Mouse (Mus musculus): ENCODE measurements around the gene Smarcal1.

Smarcal1 gene

DNA sequence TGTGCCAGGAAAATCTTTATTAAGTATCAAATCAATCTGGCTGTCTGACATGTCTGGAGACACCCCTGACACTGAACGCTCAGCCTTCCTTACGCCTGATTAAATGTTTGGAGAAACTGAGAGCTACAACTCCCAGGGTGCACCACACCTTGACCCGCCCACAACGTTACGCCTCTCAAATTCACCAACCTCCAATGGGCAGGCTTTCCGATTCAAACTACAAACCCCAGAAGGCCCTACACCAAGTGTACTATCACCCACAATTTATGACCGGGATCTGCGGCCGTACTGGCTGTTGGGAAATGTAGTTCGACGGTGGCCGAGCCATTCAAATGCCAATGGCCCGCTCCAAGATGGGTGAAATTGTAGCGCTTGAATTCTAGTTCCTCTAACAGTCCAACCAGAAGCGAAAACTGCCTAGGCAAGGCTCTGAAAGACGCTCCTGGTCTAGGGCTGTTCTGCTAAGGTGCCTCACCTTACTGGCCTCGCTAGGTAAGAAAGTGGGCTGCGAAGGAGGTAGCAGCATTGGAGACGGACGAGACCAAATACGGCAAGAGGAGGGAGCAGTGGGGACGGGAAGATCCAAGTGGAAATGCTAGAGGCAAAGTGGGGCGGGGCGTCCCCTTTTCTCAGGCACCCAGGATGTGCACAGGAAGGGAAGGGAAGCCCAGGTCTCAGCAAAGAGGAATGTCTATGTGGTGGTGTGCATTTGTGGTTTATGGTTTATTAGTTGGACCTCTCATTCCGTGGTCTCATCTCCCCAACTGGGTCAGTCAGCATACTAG lies at the start of gene Smarcal1:
Gene Smarcal1 (plus strand): TSS at position 305 of the 785 bp plus-strand sequence.
- peak; percentile 97 for DNase-seq

DNA sequence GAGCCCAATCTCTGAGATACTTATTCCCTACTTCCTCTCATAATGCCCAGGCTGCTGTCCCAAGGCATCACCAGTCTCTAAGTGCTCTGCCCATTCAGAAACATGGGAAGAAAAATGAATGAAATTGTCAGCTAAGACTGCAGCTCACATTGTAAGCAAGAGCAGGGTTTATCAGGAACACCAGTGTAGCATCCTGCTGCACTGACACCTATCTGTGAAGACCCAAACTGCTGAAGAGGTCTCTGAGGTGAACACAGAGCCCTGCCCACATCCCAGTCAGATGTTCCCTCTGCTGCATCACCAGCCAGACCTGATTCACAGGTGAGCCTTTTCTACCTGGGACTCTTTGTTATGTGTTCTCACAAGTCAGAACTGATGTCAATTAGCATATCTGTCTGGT lies 49.6 kb upstream of the Smarcal1 start:
- no peak for DNase-seq

DNA sequence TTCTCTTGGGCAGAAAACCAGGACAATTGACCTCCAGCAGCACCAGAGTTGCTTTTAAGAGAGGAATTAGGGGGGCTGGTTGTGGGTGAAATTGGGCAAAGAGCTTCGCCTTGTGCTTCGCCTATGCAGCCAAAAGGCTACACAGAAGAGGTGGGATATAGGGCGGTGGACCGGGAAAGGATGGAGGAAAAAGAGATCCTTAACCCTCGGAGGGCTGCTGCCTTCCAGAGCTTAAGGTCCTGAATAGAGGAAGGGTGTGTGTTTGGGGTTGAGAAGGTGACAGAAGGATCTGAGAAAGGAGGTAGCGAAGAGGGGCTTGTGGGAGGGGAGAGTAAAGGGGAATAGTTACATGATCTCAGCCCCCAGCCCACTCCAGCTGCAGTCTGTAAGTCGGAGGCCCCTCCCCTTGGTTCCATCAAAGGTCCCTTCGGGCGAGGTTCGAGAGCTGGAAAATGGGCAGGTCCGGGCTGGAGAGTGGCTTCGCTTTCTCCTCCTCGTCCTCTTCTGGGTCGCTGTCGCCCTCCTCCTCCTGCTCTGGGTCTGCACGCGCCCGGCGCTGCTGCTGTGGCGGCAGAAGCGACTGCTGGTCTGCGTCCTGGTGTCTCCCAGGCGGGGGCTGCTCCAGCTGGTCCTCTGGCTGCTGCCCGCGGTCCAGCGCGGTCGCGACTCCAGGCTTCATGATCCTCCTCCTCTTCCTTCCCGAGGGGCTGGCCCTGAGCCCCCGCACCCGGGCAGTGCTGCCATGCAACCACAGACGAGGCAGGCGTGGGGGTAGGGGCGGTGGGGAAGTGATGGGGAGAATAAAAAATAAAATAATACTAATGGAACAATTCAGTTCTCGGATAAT lies 47.1 kb upstream of the Smarcal1 start:
- peak; percentile 35 for DNase-seq

DNA sequence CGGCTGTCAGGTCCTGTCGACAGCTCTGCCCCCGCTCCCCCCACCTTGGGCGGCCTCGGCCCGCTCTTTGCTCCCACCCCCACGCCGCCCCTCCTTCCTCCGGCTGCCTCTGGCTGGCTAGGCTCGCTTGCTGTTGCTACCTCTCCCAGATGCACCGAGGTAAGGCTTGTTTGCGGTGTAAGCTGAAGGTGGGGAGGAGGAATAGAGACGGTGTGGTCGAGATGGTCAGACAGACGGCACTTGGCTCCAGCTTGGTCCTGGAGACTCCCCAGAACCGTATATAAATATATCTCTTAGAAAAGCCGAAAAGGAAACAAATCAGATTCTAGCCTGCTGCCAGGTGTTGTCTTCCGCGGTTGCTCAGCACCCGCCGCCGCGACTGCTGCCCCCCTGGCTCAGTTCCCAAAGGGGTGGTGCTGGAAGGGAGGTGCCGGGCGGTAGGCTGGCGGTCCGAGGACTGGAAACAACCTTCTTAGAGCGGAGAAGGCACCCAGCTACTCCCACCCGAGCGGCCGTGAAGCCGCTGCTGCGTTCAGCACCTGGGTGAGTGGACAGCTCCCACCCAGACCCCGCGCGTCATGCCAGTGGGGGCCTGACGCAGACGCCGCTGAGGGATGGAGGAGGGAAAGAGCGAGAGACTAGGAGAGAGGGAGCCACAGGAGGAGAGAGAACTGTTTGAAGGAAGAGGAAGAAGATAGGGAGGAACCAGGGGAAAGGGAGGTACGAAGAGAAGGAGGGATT lies 46.3 kb upstream of the Smarcal1 start, which contains the start of gene March4:
Gene March4 (minus strand): TSS at position 320 of the 741 bp plus-strand sequence.
- peak; percentile 58 for DNase-seq

DNA sequence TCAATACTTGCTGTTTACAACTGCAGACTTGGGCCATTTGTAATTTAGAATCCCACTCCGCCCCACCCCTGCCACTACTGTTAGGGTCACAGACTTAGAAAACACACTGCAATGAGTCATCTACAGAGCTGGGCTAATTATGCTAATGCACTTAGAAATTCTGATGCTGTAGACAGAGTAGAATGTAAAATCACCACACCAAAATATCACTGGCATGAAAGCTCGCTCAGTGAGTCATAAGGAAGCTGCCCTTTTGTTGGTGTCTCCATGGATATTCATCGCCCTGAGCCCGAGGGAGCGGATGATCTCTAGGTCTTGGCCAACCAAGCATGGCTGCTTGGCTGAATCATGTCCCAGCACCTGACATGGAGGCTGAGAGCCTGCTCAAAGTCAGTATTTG lies 44.8 kb upstream of the Smarcal1 start:
- DNase-seq: no peak

DNA sequence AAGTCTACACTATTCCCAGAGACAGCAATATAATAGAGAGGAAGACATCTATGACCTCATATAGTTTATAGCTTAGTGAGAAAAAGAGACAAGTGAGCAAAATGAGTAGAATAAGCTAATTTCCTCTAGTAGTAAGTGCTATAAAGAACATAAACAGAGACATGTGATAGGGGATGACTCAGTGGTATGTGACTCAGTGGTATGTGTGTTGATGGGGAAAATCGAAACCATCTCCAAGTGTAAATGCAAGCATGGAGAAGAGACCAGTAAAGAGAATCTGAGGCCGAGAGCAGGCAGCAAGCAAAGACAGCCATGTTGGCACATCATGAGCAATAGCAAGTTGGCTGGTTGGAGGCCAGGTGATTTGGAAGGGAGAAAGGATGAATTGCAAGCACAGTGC lies 32.7 kb upstream of the Smarcal1 start:
- no peak for DNase-seq

DNA sequence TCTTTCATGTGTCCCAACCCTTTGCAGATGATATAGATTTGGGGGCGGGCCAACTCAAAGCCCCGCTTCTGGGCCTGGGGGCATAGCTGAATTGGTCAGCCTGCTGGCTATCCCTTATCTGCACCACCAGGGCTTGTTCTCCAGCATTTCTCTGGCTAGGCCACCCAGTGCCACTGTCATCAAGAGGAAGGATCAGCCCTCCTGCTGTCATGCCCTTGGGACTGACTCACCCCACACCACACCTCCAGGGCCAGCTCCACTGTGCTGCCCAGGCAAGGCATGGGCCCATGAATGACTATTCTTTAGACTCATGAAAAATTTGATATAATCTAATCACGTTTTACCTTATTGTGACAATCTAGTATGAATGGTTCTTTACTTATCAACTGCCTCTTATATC lies 26.6 kb upstream of the Smarcal1 start:
- no peak for DNase-seq

DNA sequence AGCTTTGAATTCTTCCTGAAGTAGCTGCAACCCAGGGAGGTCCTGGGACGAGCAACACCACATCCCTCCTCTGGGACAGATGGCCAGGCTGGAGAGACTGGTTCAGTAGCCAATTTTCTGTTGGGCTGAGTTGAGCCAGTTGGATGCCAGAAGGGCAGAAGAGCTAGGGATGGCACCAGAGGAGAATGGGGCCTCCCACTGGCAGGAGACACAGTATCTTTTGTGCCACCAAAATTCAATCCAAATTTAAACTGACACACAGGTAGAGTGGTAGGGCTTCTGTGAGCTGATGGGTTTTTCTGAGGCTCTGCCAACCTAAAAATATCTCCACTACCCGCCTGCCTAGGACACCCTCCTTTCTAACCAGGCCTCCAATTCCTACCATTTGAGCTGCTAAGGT lies 24.4 kb upstream of the Smarcal1 start:
- peak; percentile 91 for DNase-seq

DNA sequence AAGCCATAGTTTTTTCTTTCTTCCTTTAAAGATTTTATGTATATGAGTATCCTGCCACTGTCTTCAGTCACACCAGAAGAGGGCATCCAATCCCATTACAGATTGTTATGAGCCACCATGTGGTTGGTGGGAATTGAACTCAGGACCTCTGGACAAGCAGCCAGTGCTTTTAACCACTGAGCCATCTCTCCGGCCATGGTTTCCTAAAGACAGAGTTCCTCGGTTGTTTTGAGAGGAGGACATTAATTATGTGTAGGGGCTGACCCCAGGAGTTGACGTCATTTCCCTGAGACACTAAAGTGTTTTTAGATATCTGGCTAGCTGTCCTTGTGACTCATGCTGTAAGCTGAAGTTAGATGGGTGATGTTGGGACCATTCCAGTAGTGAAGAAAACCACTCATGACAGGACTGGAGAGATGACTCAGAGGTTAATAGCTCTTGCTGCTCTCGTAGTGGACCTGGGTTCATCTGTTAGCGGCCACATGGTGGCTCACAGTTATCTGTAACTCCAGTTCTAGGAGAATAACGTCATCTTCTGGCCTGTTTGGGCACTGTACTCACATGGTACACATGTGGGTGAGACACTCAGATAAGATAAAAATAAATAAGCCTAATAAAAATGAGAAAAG lies 18.6 kb upstream of the Smarcal1 start:
- no peak for DNase-seq

DNA sequence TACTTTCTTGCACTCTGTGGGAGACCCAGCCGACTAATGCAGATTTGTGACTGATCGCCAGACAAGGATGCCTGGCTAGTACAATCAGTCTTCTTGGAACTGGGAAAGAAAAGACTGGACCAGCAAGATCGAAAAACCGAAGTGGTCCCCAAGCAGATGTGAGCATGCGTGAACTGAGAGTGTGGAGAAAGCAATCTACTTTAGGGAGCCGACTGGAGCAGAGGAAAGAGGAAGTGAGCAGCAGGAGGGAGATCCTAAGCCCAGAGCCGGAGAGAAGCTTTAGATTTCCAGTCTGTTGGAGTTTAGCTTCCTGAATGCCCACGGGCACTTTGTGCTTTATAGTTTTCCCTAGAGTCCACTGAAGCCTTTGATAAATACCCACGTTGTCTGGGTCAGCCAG lies 16.0 kb upstream of the Smarcal1 start:
- DNase-seq: no peak

DNA sequence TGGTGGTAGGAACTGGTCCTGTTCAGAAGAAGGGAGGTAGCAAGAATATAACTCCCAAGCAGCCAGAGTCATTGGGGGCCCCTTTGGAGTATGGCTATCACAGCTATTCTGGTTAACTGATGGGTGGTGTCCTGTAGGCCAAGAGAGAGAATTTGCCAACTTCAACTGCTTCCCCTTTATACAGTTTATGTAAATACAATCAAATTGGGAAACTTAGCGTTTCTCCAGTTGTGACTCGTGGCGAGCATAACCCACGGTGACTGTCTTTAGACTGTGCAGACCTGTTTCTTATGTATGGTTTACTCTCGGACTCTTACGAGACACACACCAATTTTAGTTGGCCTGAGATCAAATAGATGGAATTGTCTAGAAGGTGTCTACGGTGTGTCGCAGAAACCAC lies 14.3 kb upstream of the Smarcal1 start:
- DNase-seq: no peak

DNA sequence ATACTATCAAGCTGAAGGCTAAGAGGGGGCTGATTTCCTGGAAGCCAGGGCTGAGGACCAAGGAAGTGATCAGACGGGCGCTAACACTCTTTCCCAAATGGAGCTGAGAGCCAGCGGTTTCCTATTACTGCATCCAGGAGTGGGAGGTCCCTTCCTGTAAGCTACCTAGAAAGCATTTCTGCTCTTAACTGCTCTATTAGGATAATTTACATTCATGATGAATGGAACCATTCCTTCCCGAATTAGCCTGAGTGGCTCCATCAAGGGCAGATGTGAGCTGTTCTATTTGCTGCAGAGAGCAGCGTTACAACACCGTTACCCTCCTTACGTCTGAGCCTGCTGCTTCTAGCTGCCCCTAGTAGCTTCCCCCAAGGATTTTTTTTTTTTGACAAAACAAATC lies 9.0 kb upstream of the Smarcal1 start:
- DNase-seq: no peak

DNA sequence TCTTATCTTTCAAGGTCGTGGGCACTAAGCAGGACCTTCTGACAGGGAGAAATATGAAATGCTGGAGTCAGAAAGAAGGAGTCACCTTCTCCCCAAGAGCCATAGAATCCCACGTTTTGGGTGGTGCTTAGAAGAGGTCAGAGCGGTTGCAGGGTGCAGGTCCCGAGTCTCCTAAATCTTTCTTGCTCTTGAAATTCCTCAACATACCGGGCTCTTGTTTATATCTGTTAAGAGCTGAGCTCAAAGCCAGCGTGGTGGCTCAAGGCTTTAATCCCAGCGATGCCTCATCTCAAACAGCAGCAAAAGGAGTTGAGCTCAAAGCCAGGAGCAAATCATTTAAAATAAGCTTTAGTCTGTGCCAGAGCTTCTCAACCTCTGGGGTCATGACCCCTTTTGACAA lies 8.4 kb upstream of the Smarcal1 start:
- DNase-seq: no peak

DNA sequence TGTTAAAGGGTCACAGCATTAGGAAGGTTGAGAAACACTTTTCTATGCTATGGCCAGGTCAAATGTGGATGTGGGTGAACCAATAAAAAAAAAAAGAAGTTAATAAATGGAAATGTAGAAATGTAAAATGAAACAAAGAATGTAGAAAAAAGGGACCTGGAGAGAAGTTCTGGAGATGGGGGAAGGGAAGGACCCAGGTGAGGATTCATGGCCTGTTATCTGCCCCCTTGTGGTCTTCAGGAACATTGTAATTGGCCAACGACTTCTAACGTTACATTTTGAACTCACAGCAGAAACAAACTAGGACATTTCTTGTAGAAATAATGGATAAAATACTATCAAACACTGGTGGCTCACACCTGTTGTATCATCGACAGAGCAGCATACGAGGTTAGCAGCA lies 7.9 kb upstream of the Smarcal1 start:
- DNase-seq: no peak

DNA sequence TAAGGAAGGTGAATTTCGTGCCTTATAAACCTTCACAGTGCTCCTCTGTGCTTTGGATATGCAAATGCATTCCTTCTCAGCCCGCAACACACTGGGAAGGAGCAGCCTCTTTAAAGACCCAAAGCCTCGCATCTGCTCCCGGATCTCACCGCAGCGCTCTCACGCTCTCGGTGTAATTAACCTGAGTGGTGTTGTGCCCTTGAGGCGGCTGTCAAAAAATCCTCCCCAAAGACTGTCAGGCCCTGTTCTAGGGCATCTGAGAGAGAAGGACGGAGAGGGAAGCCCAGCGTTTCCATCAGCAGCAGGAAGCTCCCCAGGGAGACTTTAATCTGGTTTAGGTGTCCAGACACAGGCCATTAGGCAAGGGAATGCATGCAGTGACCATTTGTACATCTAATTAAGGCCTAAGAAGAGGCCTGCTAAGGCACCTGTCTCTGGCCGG lies 5.5 kb upstream of the Smarcal1 start:
- no peak for DNase-seq

DNA sequence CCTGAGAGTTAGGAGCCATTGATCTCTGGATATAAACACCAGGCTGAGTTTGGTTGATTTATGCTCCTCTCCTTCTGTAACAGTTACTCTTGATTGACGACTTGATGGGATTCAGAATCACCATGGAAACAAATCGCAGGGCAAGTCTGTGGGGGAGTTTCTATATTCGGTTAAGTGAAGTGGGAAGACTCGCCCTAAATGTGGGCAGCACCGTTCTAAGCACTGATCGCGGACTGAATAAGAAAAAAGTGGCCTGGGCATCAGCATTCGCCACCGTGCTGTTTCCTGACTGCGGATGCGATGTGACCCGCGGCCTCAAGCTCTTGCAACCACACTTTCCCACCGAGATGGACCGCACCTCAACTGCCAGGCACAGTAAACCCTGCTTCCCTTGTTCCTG lies 4.7 kb upstream of the Smarcal1 start:
- DNase-seq: no peak

DNA sequence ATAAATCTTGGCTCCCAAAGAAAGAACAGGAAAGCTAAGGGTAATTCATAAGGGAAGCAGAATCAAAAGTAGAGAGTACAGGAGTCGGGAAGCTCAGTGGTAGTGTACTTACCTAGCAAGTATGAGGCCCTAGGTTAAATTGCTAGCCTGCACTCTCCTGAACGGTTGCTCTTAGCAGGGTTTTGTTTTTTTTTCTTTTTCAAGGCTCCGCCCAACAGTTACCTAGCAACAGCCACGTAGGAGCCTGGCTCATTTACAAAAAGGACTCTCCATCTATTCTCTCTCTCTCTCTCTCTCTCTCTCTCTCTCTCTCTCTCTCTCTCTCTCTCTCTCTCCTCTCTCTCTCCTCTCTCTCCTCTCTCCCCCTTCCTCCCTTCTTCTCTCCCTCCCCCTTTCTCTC lies 4.2 kb upstream of the Smarcal1 start:
- no peak for DNase-seq

DNA sequence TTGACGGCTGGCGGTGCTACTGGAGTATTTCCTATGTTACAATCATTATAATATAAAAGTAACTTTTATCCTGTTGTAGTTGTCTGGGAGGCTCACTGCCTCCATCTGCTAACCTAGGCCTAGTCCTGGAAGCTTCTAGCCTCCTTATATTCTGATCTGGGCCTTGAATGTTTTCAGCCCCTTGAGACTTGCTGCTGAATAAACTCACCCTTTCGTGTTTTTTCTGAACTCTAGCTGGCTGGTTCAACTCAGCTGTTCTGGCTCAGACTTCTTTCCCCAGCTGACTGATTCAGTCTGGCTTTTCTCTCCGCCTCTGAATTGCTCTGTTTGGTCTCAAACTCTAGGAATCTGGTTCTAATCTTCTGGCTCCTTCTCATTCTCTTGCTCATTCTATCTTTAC lies 855 bp downstream of the Smarcal1 start:
- DNase-seq: no peak

DNA sequence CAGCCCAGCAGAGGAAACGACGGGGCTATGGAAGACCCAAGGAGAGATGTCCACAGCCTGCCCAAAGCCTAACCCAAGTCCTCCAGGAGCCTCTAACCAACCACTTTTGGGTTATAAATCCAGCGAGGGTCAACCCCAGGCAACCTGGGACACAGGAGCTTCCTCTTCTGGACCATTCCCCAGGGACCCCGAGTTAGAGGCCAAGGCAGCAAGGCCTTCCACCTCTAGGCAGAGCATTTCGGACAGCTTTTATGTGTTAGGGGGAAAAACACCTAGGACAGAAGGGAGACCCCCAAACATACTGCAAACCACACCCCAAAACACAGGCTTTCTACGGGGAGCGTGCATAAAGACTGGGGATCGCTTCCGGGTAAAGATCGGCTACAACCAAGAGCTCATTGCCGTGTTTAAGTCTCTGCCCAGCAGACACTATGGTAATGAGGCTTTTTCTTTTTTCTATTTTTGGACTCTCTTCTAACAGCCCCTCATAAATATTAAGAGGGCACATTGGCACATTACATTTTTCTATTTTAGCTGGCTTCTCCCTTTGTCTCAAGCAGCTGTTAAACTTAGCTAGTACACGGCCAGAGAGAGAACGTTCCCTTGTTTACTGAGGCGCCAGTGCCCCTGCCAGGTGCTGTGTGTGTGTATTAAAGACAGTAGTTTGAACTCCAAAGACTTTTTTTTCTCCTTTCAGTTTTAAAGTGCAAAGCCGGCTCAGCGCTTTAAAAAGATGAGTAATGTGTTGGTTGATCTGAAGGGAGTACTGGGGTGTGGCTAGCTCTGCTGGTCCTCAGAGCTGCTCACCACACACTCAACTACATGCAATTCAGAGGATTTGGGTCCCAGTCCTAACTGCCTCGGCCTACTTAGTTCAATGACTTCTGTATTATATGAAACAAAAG lies 3.2 kb downstream of the Smarcal1 start:
- no peak for DNase-seq

DNA sequence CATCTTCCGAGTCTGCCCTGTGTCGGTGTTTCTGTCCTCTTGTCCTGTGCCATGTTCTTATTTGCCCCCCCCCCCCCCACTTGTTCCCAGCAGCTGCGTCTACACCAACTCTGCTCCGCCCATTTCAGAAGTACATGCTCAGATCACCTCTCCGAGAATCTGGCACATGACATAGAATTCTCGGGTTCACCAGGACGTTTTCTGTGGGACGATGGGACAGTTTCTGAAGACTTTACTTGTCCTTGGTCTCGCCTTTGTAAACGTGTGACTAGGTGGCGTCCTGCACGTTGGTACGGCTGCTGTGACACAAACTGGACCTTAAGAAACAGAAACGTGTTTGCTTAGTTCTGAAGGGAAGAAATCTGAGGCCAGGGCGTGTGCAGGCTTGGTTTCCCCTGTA lies 4.5 kb downstream of the Smarcal1 start:
- DNase-seq: no peak

DNA sequence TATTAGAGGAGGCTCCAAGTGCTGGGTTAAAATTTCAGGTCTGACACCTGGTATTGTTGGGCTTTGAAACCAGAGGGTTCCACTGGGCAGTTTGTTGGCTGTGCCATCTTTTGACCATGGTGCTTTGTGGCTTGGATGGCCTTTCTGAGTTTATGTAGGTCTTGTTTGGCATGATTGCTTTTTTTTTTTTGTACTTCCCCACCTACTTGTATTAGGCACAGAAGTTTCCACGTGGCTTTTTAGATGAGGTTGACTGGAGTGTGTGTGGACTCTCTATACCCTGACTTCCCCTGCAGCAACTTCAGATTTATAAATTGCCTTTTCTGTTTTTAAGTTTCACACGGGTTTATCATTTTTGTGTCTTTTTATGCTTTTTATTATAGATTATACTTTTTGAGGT lies 5.7 kb downstream of the Smarcal1 start:
- DNase-seq: no peak

DNA sequence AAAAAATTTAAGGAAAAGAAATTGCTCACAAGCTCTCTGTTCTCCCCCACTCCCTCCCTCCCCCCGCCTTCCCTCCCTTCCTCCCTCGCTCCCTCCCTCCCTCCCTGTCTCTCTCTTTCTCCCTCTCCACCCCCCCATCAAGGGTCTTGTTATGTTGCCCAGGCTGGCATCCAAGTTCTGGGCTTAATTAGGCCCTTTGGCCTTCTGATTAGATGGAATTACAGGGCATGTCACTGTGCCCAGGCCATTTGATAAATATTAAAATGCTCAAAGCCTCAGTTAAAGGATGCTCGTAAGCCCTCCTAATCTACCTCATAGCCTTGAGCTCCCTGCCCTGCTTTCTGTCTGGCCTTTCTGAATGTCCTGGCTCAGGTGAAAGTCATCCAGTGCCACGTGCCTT lies 7.6 kb downstream of the Smarcal1 start:
- DNase-seq: no peak
